Mouse (Mus musculus): ENCODE measurements around the gene Myl4. TPM values are rescaled to one million over a fixed set of nuclear protein-coding genes. Genes with fewer than 3 reads are reported as not detected.
A peak's percentile ranks its signal among the peaks of the same experiment; 100 is the strongest.

Gene Myl4
- total and polyA plus RNA-seq, 2 experiments from 2014 or later = 758 to 1,182 TPM

DNA sequence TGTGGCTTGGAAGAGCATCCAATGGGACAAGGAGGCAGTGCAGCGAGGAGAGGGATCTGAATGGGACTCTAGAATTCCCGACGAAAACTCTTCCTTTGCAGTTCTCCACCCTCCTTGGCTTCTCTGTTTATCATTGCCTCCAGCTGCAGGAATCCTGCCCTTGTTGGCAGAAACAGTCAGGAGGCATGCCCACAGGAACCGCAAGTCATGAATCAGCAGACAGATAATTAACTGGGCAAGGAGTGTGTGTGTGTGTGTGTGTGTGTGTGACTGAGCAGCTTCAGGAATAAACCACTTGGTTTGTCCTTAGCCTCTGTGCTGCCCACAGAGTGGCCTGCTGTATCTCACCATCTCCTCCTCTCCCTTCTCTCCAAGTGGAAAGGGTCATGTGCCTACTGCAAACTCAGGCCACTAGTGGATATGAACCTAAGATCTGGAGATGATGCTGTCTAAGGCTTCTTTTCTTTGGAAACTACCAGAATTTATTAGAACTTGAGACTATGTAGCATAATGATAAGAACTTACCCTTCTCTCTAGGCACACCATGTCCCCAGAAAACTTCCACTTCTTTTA lies 61.2 kb downstream of the Myl4 start:
- no peaks in the 10 kb centered on the region for H3K27me3 ChIP-seq (ENCODE audit: control insufficient read depth, insufficient read depth, low read length)
- TF ChIP-seq CTCF (IDR thresholded peaks at IDR 0.05; ENCODE audit: low read depth) = no peak
- no peak for TF ChIP-seq EP300 (IDR thresholded peaks at IDR 0.05; ENCODE audit: low read depth)
- no peak overlapping the region for H3K9ac ChIP-seq (replicated peaks; ENCODE audit: low read depth, low read length)
- 33% methylated on average over 4 of the region's 4 CpGs for WGBS
- no peak overlapping the region for H3K4me2 ChIP-seq (ENCODE audit: low read depth, low read length)
- DNase-seq (ENCODE audit: low spot score) (no peak), ATAC-seq (ENCODE audit: insufficient read depth, low read depth) (no peak)
- no peaks in the 10 kb centered on the region for H3K9me3 ChIP-seq (replicated peaks; ENCODE audit: control insufficient read depth, low read length)
- H3K4me1 ChIP-seq (ENCODE audit: control insufficient read depth, insufficient read depth) = peaks cover 14% of the 10 kb centered on the region; the same call in 1 of the 2 replicates
- no peak overlapping the region for H3K4me3 ChIP-seq (ENCODE audit: low read depth, low read length)
- H3K36me3 ChIP-seq (replicated peaks; ENCODE audit: control insufficient read depth, insufficient read depth, low read length) = no peaks in the 10 kb centered on the region
- no peak overlapping the region for H3K27ac ChIP-seq (ENCODE audit: low read depth)

GRCm38 (mm10) chr11:104613551-104613950 lies 63.1 kb downstream of the Myl4 start:
- H3K36me3 ChIP-seq (replicated peaks; ENCODE audit: control insufficient read depth, insufficient read depth, low read length) = no peaks in the 10 kb centered on the region
- no peak overlapping the region for H3K27ac ChIP-seq (ENCODE audit: low read depth)
- no peak overlapping the region for H3K9ac ChIP-seq (replicated peaks; ENCODE audit: low read depth, low read length)
- no peak overlapping the region for H3K4me3 ChIP-seq (ENCODE audit: low read depth, low read length)
- DNase-seq (ENCODE audit: low spot score) = no peak
- H3K9me3 ChIP-seq (replicated peaks; ENCODE audit: control insufficient read depth, low read length) = no peaks in the 10 kb centered on the region
- no peak for ATAC-seq (ENCODE audit: insufficient read depth, low read depth)
- 86% methylated on average over 10 of the region's 10 CpGs for WGBS
- H3K4me2 ChIP-seq (ENCODE audit: low read depth, low read length) = no peak overlapping the region
- TF ChIP-seq EP300 (IDR thresholded peaks at IDR 0.05; ENCODE audit: low read depth) (no peak), CTCF (IDR thresholded peaks at IDR 0.05; ENCODE audit: low read depth) (no peak)
- H3K27me3 ChIP-seq (ENCODE audit: control insufficient read depth, insufficient read depth, low read length) = no peaks in the 10 kb centered on the region
- H3K4me1 ChIP-seq (ENCODE audit: control insufficient read depth, insufficient read depth) = peaks cover 13% of the 10 kb centered on the region; the same call in 1 of the 2 replicates

GRCm38 (mm10) chr11:104614130-104614529 lies 63.7 kb downstream of the Myl4 start:
- WGBS = 64% methylated on average over 2 of the region's 2 CpGs
- TF ChIP-seq CTCF (IDR thresholded peaks at IDR 0.05; ENCODE audit: low read depth) (no peak), EP300 (IDR thresholded peaks at IDR 0.05; ENCODE audit: low read depth) (no peak)
- no peak overlapping the region for H3K27ac ChIP-seq (ENCODE audit: low read depth)
- no peak overlapping the region for H3K4me3 ChIP-seq (ENCODE audit: low read depth, low read length)
- no peaks in the 10 kb centered on the region for H3K9me3 ChIP-seq (replicated peaks; ENCODE audit: control insufficient read depth, low read length)
- no peak overlapping the region for H3K4me2 ChIP-seq (ENCODE audit: low read depth, low read length)
- H3K4me1 ChIP-seq (ENCODE audit: control insufficient read depth, insufficient read depth) = peaks cover 17% of the 10 kb centered on the region; the same call in 1 of the 2 replicates
- DNase-seq (ENCODE audit: low spot score) = no peak
- ATAC-seq (ENCODE audit: insufficient read depth, low read depth) = no peak
- no peaks in the 10 kb centered on the region for H3K36me3 ChIP-seq (replicated peaks; ENCODE audit: control insufficient read depth, insufficient read depth, low read length)
- H3K9ac ChIP-seq (replicated peaks; ENCODE audit: low read depth, low read length) = no peak overlapping the region
- H3K27me3 ChIP-seq (ENCODE audit: control insufficient read depth, insufficient read depth, low read length) = no peaks in the 10 kb centered on the region

GRCm38 (mm10) chr11:104616182-104616581 lies 65.7 kb downstream of the Myl4 start:
- no peak for DNase-seq (ENCODE audit: low spot score)
- Histone ChIP-seq H3K27ac (ENCODE audit: low read depth) (no peak overlapping the region), H3K27me3 (ENCODE audit: control insufficient read depth, insufficient read depth, low read length) (no peaks in the 10 kb centered on the region), H3K9ac (replicated peaks; ENCODE audit: low read depth, low read length) (no peak overlapping the region), H3K4me1 (ENCODE audit: control insufficient read depth, insufficient read depth) (peaks cover 17% of the 10 kb centered on the region; the same call in 1 of the 2 replicates), H3K4me3 (ENCODE audit: low read depth, low read length) (no peak overlapping the region), H3K36me3 (replicated peaks; ENCODE audit: control insufficient read depth, insufficient read depth, low read length) (no peaks in the 10 kb centered on the region), H3K4me2 (ENCODE audit: low read depth, low read length) (no peak overlapping the region), H3K9me3 (replicated peaks; ENCODE audit: control insufficient read depth, low read length) (no peaks in the 10 kb centered on the region)
- WGBS = 29% methylated on average over 5 of the region's 5 CpGs
- peak; percentile 14; the same call in 1 of the 2 replicates for ATAC-seq (ENCODE audit: insufficient read depth, low read depth)
- no peak for TF ChIP-seq CTCF (IDR thresholded peaks at IDR 0.05; ENCODE audit: low read depth)
- TF ChIP-seq EP300 (IDR thresholded peaks at IDR 0.05; ENCODE audit: low read depth) = no peak

DNA sequence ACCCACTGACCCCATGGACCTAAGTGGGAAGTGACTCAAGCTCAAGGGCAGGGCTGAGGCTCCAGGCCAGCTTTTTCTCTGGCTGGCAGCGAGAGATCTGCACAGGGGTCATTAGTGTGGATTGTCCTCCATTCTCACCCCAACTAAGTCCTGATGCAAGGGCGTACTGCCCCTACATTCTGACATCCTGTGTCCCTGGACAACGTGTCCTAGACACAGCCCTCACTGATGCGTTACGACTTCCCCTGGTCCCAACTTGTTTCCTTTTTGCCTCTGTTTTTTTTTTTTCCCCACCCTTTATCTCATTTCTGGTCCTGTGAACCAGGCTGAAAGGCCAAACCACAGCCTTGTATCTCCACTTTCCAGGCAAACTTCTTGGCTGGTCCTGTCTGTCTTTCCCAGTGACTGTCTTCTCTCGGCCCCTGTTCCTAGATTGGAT lies 68.2 kb downstream of the Myl4 start:
- Histone ChIP-seq H3K9me3 (replicated peaks; ENCODE audit: control insufficient read depth, low read length) (no peaks in the 10 kb centered on the region), H3K9ac (replicated peaks; ENCODE audit: low read depth, low read length) (no peak overlapping the region), H3K36me3 (replicated peaks; ENCODE audit: control insufficient read depth, insufficient read depth, low read length) (no peaks in the 10 kb centered on the region), H3K4me1 (ENCODE audit: control insufficient read depth, insufficient read depth) (peaks cover 17% of the 10 kb centered on the region; the same call in 1 of the 2 replicates), H3K4me3 (ENCODE audit: low read depth, low read length) (no peak overlapping the region), H3K4me2 (ENCODE audit: low read depth, low read length) (no peak overlapping the region), H3K27ac (ENCODE audit: low read depth) (peak overlapping the region; percentile 32; the same call in 1 of the 2 replicates), H3K27me3 (ENCODE audit: control insufficient read depth, insufficient read depth, low read length) (no peaks in the 10 kb centered on the region)
- WGBS = 52% methylated on average over 6 of the region's 6 CpGs
- ATAC-seq (ENCODE audit: insufficient read depth, low read depth) = peak; percentile 57
- TF ChIP-seq EP300 (IDR thresholded peaks at IDR 0.05; ENCODE audit: low read depth) (peak; percentile 76), CTCF (IDR thresholded peaks at IDR 0.05; ENCODE audit: low read depth) (no peak)
- no peak for DNase-seq (ENCODE audit: low spot score)

All from heart, postnatal 0 days (tissue).